Mouse (Mus musculus) bone marrow macrophage, adult 2 months (primary cell): ENCODE results near the gene Efcab1.

Experiments
- CTCF ChIP-seq: IDR thresholded peaks from 2 replicates; pipeline ENCODE4 v1.5.1; 2012; ENCODE audit warnings: low read depth, mild to moderate bottlenecking, low read length, moderate library complexity
- POLR2A ChIP-seq: IDR thresholded peaks from 2 replicates; pipeline ENCODE4 v1.6.1; 2012; ENCODE audit warnings: mild to moderate bottlenecking, low read depth, low read length, borderline replicate concordance

DNA sequence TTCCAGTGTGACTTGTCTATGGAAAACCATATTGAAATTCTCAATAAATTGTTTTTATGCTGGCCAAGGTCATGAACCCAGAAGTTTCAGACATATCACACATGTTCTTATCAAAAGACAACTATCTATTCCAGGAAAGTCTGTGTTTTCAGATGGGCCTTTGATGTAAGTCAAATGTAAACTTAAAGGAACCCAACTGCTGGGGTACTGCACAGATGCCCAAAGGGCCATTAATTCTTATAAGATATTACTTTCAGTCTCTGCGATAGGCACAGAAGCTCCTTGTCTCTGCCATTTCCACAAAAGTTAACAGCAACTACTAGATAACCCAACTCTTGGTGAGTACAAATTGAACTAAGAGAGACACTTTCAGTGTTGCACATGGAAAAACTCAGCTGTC is 67.3 kb downstream of the Efcab1 start:
- TF ChIP-seq CTCF, result no peak
- TF ChIP-seq POLR2A, result no peak
